Mouse (Mus musculus): ENCODE results near the gene Rdh16f2. TPM values are rescaled to one million over a fixed set of nuclear protein-coding genes. Genes with fewer than 3 reads are reported as not detected.

The Rdh16f2 gene
- total RNA-seq (2023) = not detected in 4 replicates

GRCm38 (mm10) chr10:127866232-127866631, at the start of gene Rdh16f2:
TSS of gene Rdh16f2 (plus strand) at chr10:127866474.

GRCm38 (mm10) chr10:127849628-127850027, 16.6 kb upstream of the Rdh16f2 start, which contains the start of gene Rdh19:
TSS of gene Rdh19 (plus strand) at chr10:127849928.

GRCm38 (mm10) chr10:127888605-127889004, 22.3 kb downstream of the Rdh16f2 start, which contains the start of gene Rdh7:
TSS of gene Rdh7 (minus strand) at chr10:127888817.

DNA sequence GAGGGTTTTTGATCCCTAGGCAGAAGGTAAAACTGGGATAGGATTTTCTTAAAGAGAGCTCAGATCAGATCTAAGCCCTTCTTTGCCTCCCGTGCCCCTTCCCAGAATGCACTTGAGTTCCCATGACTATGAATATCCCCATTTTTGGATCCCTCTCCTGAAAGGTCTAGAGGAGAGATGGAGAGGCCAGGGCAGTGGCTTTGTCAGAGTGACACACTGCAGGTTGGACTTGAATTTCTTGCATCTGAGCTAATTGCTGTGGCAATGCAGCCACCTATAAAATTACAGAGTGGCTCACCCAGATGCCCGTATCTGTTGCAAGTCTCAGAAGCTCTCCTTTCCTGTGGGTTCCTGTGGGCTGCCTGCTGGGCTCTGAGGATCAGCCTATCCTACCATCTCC, 31.9 kb downstream of the Rdh16f2 start, which contains the start of gene Sdr9c7:
Gene Sdr9c7, plus strand, starts transcription at position 301 of the 400 bp plus-strand sequence.

Other genes starting within 250 kb of the Rdh16f2 start
- 2.9 to 5.1 TPM (median 3.5 TPM) in 4 replicates for gene Lrp1, start 245.3 kb upstream of the Rdh16f2 start, total RNA-seq (2023)
- gene Stat6, start 223.5 kb upstream of the Rdh16f2 start, total RNA-seq (2023) = 230 to 250 TPM (median 232 TPM) in 4 replicates
- 10.0 to 15.6 TPM (median 13.7 TPM) in 4 replicates for gene Nemp1, start 199.6 kb upstream of the Rdh16f2 start, total RNA-seq (2023)
- gene Nab2, start 197.9 kb upstream of the Rdh16f2 start, total RNA-seq (2023) = 34.1 to 42.9 TPM (median 40.1 TPM) in 4 replicates
- 0.17 to 0.27 TPM in 2 of 4 replicates, not detected in the others for gene Myo1a, start 161.3 kb upstream of the Rdh16f2 start, total RNA-seq (2023)
- not detected in 4 replicates for gene Tac2, start 142.0 kb upstream of the Rdh16f2 start, total RNA-seq (2023)
- gene Zbtb39, start 126.9 kb upstream of the Rdh16f2 start, total RNA-seq (2023) = 14.8 to 17.7 TPM (median 16.2 TPM) in 4 replicates
- gene Gpr182, start 114.7 kb upstream of the Rdh16f2 start, total RNA-seq (2023) = not detected in 4 replicates
- 0.18 to 0.50 TPM in 2 of 4 replicates, not detected in the others for gene Rdh1, start 106.8 kb upstream of the Rdh16f2 start, total RNA-seq (2023)
- gene Rdh16f1, start 106.7 kb upstream of the Rdh16f2 start, total RNA-seq (2023) = not detected in 4 replicates
- 0.41 to 0.43 TPM in 2 of 4 replicates, not detected in the others for gene Rdh9, start 90.1 kb upstream of the Rdh16f2 start, total RNA-seq (2023)
- not detected in 4 replicates for gene Rdh16, start 65.3 kb upstream of the Rdh16f2 start, total RNA-seq (2023)
- gene Rdh19, start 16.5 kb upstream of the Rdh16f2 start, total RNA-seq (2023) = not detected in 4 replicates
- gene Rdh7, start 22.3 kb downstream of the Rdh16f2 start, total RNA-seq (2023) = not detected in 4 replicates
- gene Sdr9c7, start 32.0 kb downstream of the Rdh16f2 start, total RNA-seq (2023) = not detected in 4 replicates
- gene Hsd17b6, start 141.1 kb downstream of the Rdh16f2 start, total RNA-seq (2023) = not detected in 4 replicates
- gene Prim1, start 148.7 kb downstream of the Rdh16f2 start, total RNA-seq (2023) = 13.5 to 17.2 TPM (median 14.0 TPM) in 4 replicates
- 587 to 616 TPM (median 605 TPM) in 4 replicates for gene Naca, start 169.1 kb downstream of the Rdh16f2 start, total RNA-seq (2023)
- 110 to 153 TPM (median 131 TPM) in 4 replicates for gene Ptges3, start 192.5 kb downstream of the Rdh16f2 start, total RNA-seq (2023)
- 523 to 608 TPM (median 568 TPM) in 4 replicates for gene Atp5b, start 216.8 kb downstream of the Rdh16f2 start, total RNA-seq (2023)
- 124 to 141 TPM (median 134 TPM) in 4 replicates for gene Baz2a, start 225.1 kb downstream of the Rdh16f2 start, total RNA-seq (2023)

Data from B cell, adult 62 days (primary cell).